Mouse (Mus musculus) splenic B cell, adult 2 months (primary cell): Measurements from ENCODE around the gene Gm28043.

Source experiments
- DNase-seq: peaks from one replicate; pipeline ENCODE4 v3.0.0-alpha.2; 2011; ENCODE audit warnings: low read depth, low spot score
- H3K27me3 ChIP-seq: 2 replicates; pipeline ENCODE4 v1.6.1; 2012; ENCODE audit warnings: mild to moderate bottlenecking, low read length, moderate library complexity, mixed read lengths; ENCODE audit not compliant: control insufficient read depth, poor library complexity, insufficient read depth, severe bottlenecking
- H3K36me3 ChIP-seq: 2 replicates; pipeline ENCODE4 v1.6.1; 2012; ENCODE audit warnings: mild to moderate bottlenecking, low read length, moderate library complexity, mixed read lengths; ENCODE audit not compliant: control insufficient read depth, poor library complexity, insufficient read depth, severe bottlenecking

The Gm28043 gene

DNA sequence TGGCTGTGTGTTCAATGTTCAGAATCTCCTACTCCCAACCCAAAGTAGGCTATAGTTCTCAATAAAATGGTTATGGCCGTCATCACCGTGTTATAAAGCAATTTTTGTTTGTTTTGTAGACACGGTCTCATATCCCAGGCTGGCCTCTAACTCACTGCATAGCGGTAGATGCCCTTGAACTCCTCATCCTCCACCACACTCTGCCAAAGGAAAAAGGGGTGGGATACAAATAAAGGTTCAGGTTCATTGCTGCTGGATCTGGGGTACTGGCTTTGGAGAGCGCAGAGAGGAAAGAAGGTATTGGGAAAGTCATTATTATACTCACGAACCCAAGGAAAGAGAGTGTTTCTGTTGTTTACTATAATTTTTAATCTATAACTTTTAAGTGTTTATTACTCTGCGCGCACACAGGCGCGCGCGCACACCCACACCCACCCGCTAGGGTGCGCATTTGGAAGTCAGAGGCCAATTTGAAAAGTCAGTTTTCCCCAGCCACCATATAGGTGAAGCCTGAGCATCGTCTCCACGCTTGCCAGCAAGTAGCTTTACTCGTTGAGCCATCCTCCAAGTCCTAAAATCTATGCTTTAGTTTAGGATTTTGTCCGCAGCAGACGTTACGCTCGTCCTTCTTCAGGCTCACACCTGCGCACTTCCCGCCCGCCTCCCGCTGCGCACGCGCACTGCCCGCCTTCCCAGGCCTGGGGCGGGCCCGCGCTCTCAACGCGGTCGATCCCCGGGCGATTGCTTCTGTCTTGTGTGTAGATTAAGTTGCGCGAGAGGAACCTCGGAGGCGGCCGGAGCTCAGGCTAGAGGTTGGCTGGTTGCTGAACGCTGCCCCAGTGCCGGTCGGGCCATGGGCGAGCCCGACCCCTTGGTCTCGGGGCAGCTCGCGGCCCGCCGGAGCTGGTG is at the start of gene Gm28043, which contains the start of gene Rnf8:
TSS of gene Gm28043 (plus strand) at position 762 of the 909 bp plus-strand sequence.
TSS of gene Rnf8 (plus strand) at position 676 of the 909 bp plus-strand sequence.
- no peaks in the 10 kb centered on the region for H3K27me3 ChIP-seq
- DNase-seq: peak; percentile 96
- H3K36me3 ChIP-seq: no peaks in the 10 kb centered on the region

- no peak for DNase-seq
- peaks cover 5% of the 10 kb centered on the region for H3K36me3 ChIP-seq
Observed at GRCm38 (mm10) chr17:29565521-29565920, 49.2 kb upstream of the Gm28043 start.

GRCm38 (mm10) chr17:29568435-29568834 is 46.2 kb upstream of the Gm28043 start:
- Histone ChIP-seq H3K27me3 (no peaks in the 10 kb centered on the region), H3K36me3 (peaks cover 8% of the 10 kb centered on the region)
- no peak for DNase-seq

More at GRCm38 (mm10) chr17:29565521-29565920, 49.2 kb upstream of the Gm28043 start:
- no peaks in the 10 kb centered on the region for H3K27me3 ChIP-seq

- no peak for DNase-seq
- Histone ChIP-seq H3K36me3 (peaks cover 8% of the 10 kb centered on the region), H3K27me3 (no peaks in the 10 kb centered on the region)
Observed at GRCm38 (mm10) chr17:29569831-29570230, 44.8 kb upstream of the Gm28043 start.

DNA sequence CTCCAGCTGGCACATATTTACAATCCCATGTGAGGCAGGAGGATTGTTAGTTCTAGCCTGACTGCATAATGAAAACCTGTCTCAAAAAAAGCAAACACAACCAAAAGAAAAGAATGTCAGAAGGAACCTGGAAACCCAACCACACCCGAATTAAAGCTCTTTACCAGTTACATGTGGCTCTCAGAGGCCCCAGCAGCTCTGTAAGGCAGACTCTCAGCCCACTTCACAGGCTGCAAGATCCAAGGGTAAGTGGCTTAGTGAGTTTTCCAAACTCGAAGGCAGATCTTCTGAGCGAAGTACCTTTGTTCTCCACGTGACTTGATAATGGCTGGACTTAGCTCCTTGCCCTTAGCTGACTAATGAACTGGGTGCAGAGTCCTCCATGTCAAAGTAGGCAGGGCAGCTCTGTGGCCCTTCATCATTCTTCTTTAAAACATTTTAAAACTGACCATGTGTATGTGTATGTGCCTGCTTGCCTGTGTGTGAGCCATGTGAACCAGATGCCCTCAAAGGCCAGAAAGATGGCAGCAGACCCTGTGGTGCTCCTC is 35.0 kb upstream of the Gm28043 start:
- Histone ChIP-seq H3K36me3 (peaks cover 9% of the 10 kb centered on the region), H3K27me3 (no peaks in the 10 kb centered on the region)
- DNase-seq: no peak

DNA sequence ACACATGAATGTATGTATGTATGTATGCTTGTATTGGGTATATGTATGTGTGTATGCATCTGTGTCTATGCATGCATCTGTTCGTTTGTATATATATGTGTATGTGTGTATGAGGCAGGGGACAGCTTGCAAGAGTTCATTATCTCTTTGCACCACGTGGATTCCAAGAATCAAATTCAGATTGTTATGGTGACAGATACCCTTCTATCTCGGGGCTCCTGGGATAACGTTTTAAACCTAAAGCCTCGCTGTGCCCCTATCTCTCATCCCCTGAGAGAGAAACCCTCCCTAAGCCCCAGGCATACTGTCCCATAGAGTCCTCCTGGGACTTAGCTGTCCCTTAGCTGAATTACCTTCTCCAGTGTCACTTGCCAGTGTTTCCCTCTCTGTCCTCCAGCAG is 31.1 kb upstream of the Gm28043 start:
- DNase-seq: no peak
- Histone ChIP-seq H3K36me3 (peaks cover 6% of the 10 kb centered on the region; the same call in 1 of the 2 replicates), H3K27me3 (no peaks in the 10 kb centered on the region)

GRCm38 (mm10) chr17:29584306-29584705 is 30.4 kb upstream of the Gm28043 start:
- Histone ChIP-seq H3K36me3 (peaks cover 6% of the 10 kb centered on the region; the same call in 1 of the 2 replicates), H3K27me3 (no peaks in the 10 kb centered on the region)
- DNase-seq: no peak

- H3K36me3 ChIP-seq: peaks cover 6% of the 10 kb centered on the region; the same call in 1 of the 2 replicates
- DNase-seq: no peak
Observed at GRCm38 (mm10) chr17:29584737-29585136, 29.9 kb upstream of the Gm28043 start.

GRCm38 (mm10) chr17:29585446-29585845 is 29.2 kb upstream of the Gm28043 start:
- no peak for DNase-seq
- Histone ChIP-seq H3K36me3 (peaks cover 6% of the 10 kb centered on the region; the same call in 1 of the 2 replicates), H3K27me3 (no peaks in the 10 kb centered on the region)

More at GRCm38 (mm10) chr17:29584737-29585136, 29.9 kb upstream of the Gm28043 start:
- no peaks in the 10 kb centered on the region for H3K27me3 ChIP-seq

DNA sequence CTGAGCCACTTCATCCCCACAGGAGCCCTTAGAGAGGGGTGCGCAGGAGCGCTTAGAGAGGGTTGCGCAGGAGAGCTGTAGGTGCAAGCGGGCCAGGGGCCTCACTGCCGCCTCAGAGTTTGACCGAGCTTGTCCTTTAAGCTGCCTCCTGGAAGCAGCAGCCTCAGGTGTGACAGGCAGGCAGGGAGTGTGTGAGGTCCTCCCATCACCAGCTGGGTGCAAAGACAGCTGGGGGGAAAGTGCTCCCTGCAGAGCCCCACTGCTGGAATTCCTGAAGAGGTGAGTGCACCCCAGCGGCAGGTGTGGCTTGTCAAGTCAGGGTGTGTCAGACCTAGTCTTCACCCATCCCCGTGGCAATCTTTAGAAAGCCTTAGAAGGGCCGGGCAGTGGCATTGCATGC is 27.8 kb upstream of the Gm28043 start:
- H3K36me3 ChIP-seq: no peaks in the 10 kb centered on the region
- H3K27me3 ChIP-seq: no peaks in the 10 kb centered on the region

DNA sequence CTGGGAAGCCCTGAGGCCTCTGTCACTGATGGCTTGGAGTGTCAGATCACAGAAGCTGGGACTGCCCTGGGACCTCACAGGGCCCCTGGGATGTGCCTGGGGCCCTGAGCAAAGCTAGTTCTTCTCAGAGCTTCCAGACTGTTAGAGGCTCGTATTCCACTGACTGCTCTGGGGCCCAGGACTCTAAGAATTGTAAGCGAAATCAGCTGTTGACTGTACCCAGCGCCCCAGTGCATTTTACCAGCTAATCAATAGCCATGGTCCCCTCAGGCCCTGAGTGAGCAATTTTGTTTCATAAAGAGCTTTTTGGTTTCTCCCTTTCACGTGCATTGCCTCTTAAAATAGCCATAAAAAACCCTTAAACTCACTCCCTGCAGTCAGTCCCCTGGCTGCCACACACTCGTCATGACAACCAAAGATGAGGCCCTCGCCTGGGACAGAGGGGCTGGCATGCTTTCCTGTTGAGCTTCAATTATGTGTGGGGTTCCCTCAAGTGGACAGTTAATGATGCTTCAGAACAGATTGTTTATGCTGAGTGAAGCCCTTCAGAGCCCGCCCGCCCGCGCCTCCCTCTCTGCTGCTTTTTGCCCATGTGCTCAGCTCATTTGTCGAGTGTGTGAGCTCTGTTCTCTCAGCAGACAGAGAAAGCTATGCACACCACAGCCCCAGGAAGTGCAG is 25.3 kb upstream of the Gm28043 start:
- no peaks in the 10 kb centered on the region for H3K27me3 ChIP-seq
- DNase-seq: no peak
- H3K36me3 ChIP-seq: no peaks in the 10 kb centered on the region

More for the DNA sequence above, 27.8 kb upstream of the Gm28043 start:
- DNase-seq: no peak

GRCm38 (mm10) chr17:29595891-29596770 is 18.5 kb upstream of the Gm28043 start:
- no peak for DNase-seq
- peaks cover 3% of the 10 kb centered on the region; the same call in 1 of the 2 replicates for H3K36me3 ChIP-seq
- H3K27me3 ChIP-seq: no peaks in the 10 kb centered on the region

DNA sequence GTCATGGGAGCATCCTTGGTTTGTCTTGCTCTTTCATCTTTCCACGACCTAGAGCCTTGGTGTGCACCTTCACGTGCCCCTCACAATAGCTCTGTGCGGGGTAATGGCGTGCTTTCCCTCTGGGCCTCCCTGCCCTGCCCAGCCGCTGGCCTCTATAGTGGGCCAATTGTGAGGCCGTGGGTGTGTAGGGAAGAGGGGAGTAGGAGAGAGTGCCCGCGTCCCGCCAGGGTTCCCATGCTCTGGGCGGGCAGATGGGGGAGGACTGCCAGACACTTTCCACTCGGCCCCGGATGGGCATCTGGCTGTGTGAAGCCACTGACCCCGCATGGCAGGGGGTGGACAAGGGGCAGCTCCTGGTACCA is 17.9 kb upstream of the Gm28043 start:
- H3K27me3 ChIP-seq: no peaks in the 10 kb centered on the region
- peaks cover 3% of the 10 kb centered on the region; the same call in 1 of the 2 replicates for H3K36me3 ChIP-seq
- DNase-seq: no peak

- Histone ChIP-seq H3K36me3 (peaks cover 3% of the 10 kb centered on the region; the same call in 1 of the 2 replicates), H3K27me3 (no peaks in the 10 kb centered on the region)
- DNase-seq: no peak
Observed at GRCm38 (mm10) chr17:29599051-29599450, 15.6 kb upstream of the Gm28043 start.
